Mouse (Mus musculus): ENCODE measurements around the gene Bcas3. TPM values are rescaled to one million over a fixed set of nuclear protein-coding genes. Genes with fewer than 3 reads are reported as not detected.

Gene Bcas3
- polyA plus RNA-seq, 1 experiment from 2014 or later: 29.7 TPM

GRCm38 (mm10) chr11:85775492-85775891 is 422.5 kb downstream of the Bcas3 start:
- Histone ChIP-seq H3K9ac (ENCODE audit: low read depth, low read length) (no peak overlapping the region), H3K4me1 (ENCODE audit: control insufficient read depth, insufficient read depth, low read depth, low read length) (no peaks in the 10 kb centered on the region; the same call in 1 of the 2 replicates), H3K9me3 (ENCODE audit: control insufficient read depth, low read length) (no peaks in the 10 kb centered on the region), H3K27ac (ENCODE audit: low read depth, low read length) (peak overlapping the region; percentile 53), H3K36me3 (ENCODE audit: control insufficient read depth, insufficient read depth, low read length) (no peaks in the 10 kb centered on the region), H3K27me3 (replicated peaks; ENCODE audit: control insufficient read depth, insufficient read depth, low read length) (peaks cover 2% of the 10 kb centered on the region; the same call in 1 of the 2 replicates), H3K4me2 (ENCODE audit: low read length) (no peak overlapping the region), H3K4me3 (ENCODE audit: low read length) (no peak overlapping the region)
- no peak for ATAC-seq
- WGBS: 54% methylated on average over 7 of the region's 7 CpGs

- no peaks in the 10 kb centered on the region; the same call in 1 of the 2 replicates for H3K4me1 ChIP-seq (ENCODE audit: control insufficient read depth, insufficient read depth, low read depth, low read length)
- no peak overlapping the region for H3K4me2 ChIP-seq (ENCODE audit: low read length)
- no peak overlapping the region for H3K4me3 ChIP-seq (ENCODE audit: low read length)
- no peak overlapping the region for H3K9ac ChIP-seq (ENCODE audit: low read depth, low read length)
- H3K36me3 ChIP-seq (ENCODE audit: control insufficient read depth, insufficient read depth, low read length): no peaks in the 10 kb centered on the region
- H3K27me3 ChIP-seq (replicated peaks; ENCODE audit: control insufficient read depth, insufficient read depth, low read length): no peaks in the 10 kb centered on the region
- no peaks in the 10 kb centered on the region for H3K9me3 ChIP-seq (ENCODE audit: control insufficient read depth, low read length)
- no peak overlapping the region for H3K27ac ChIP-seq (ENCODE audit: low read depth, low read length)
- no peak for ATAC-seq
- 73% methylated on average over 7 of the region's 7 CpGs for WGBS
Observed at GRCm38 (mm10) chr11:85776861-85777360, 423.9 kb downstream of the Bcas3 start.

- H3K9me3 ChIP-seq (ENCODE audit: control insufficient read depth, low read length): no peaks in the 10 kb centered on the region
- no peaks in the 10 kb centered on the region for H3K27me3 ChIP-seq (replicated peaks; ENCODE audit: control insufficient read depth, insufficient read depth, low read length)
- H3K4me1 ChIP-seq (ENCODE audit: control insufficient read depth, insufficient read depth, low read depth, low read length): no peaks in the 10 kb centered on the region; the same call in 1 of the 2 replicates
- no peak for ATAC-seq
- H3K9ac ChIP-seq (ENCODE audit: low read depth, low read length): no peak overlapping the region
- H3K4me2 ChIP-seq (ENCODE audit: low read length): no peak overlapping the region
- H3K27ac ChIP-seq (ENCODE audit: low read depth, low read length): no peak overlapping the region
- H3K36me3 ChIP-seq (ENCODE audit: control insufficient read depth, insufficient read depth, low read length): no peaks in the 10 kb centered on the region
- WGBS: 93% methylated on average over 2 of the region's 2 CpGs
- no peak overlapping the region for H3K4me3 ChIP-seq (ENCODE audit: low read length)
Observed at GRCm38 (mm10) chr11:85777950-85778349, 425.0 kb downstream of the Bcas3 start.

GRCm38 (mm10) chr11:85780303-85780702 is 427.3 kb downstream of the Bcas3 start:
- Histone ChIP-seq H3K4me3 (ENCODE audit: low read length) (no peak overlapping the region), H3K27ac (ENCODE audit: low read depth, low read length) (no peak overlapping the region), H3K4me2 (ENCODE audit: low read length) (no peak overlapping the region), H3K9me3 (ENCODE audit: control insufficient read depth, low read length) (no peaks in the 10 kb centered on the region), H3K4me1 (ENCODE audit: control insufficient read depth, insufficient read depth, low read depth, low read length) (no peaks in the 10 kb centered on the region; the same call in 1 of the 2 replicates), H3K36me3 (ENCODE audit: control insufficient read depth, insufficient read depth, low read length) (no peaks in the 10 kb centered on the region), H3K27me3 (replicated peaks; ENCODE audit: control insufficient read depth, insufficient read depth, low read length) (no peaks in the 10 kb centered on the region), H3K9ac (ENCODE audit: low read depth, low read length) (no peak overlapping the region)
- WGBS: 75% methylated on average over 4 of the region's 4 CpGs
- no peak for ATAC-seq

GRCm38 (mm10) chr11:85786113-85786718 is 433.2 kb downstream of the Bcas3 start:
- no peaks in the 10 kb centered on the region for H3K36me3 ChIP-seq (ENCODE audit: control insufficient read depth, insufficient read depth, low read length)
- H3K9me3 ChIP-seq (ENCODE audit: control insufficient read depth, low read length): no peaks in the 10 kb centered on the region
- no peak overlapping the region for H3K9ac ChIP-seq (ENCODE audit: low read depth, low read length)
- WGBS: 74% methylated on average over 3 of the region's 3 CpGs
- no peak overlapping the region for H3K4me2 ChIP-seq (ENCODE audit: low read length)
- 0 out of 2 replicates have a peak, but pooled peaks have one; percentile 30 for ATAC-seq
- H3K4me3 ChIP-seq (ENCODE audit: low read length): no peak overlapping the region
- no peaks in the 10 kb centered on the region for H3K27me3 ChIP-seq (replicated peaks; ENCODE audit: control insufficient read depth, insufficient read depth, low read length)
- no peak overlapping the region for H3K27ac ChIP-seq (ENCODE audit: low read depth, low read length)
- H3K4me1 ChIP-seq (ENCODE audit: control insufficient read depth, insufficient read depth, low read depth, low read length): no peaks in the 10 kb centered on the region

GRCm38 (mm10) chr11:85789750-85790149 is 436.8 kb downstream of the Bcas3 start:
- no peak overlapping the region for H3K4me2 ChIP-seq (ENCODE audit: low read length)
- H3K27ac ChIP-seq (ENCODE audit: low read depth, low read length): no peak overlapping the region
- H3K4me1 ChIP-seq (ENCODE audit: control insufficient read depth, insufficient read depth, low read depth, low read length): no peaks in the 10 kb centered on the region
- no peaks in the 10 kb centered on the region for H3K27me3 ChIP-seq (replicated peaks; ENCODE audit: control insufficient read depth, insufficient read depth, low read length)
- no peak for ATAC-seq
- no peak overlapping the region for H3K9ac ChIP-seq (ENCODE audit: low read depth, low read length)
- no peaks in the 10 kb centered on the region for H3K9me3 ChIP-seq (ENCODE audit: control insufficient read depth, low read length)
- 93% methylated on average over 7 of the region's 7 CpGs for WGBS
- H3K36me3 ChIP-seq (ENCODE audit: control insufficient read depth, insufficient read depth, low read length): no peaks in the 10 kb centered on the region
- no peak overlapping the region for H3K4me3 ChIP-seq (ENCODE audit: low read length)

- Histone ChIP-seq H3K9me3 (ENCODE audit: control insufficient read depth, low read length) (no peaks in the 10 kb centered on the region), H3K9ac (ENCODE audit: low read depth, low read length) (no peak overlapping the region), H3K4me3 (ENCODE audit: low read length) (no peak overlapping the region), H3K36me3 (ENCODE audit: control insufficient read depth, insufficient read depth, low read length) (no peaks in the 10 kb centered on the region), H3K4me2 (ENCODE audit: low read length) (no peak overlapping the region), H3K27ac (ENCODE audit: low read depth, low read length) (no peak overlapping the region), H3K4me1 (ENCODE audit: control insufficient read depth, insufficient read depth, low read depth, low read length) (no peaks in the 10 kb centered on the region), H3K27me3 (replicated peaks; ENCODE audit: control insufficient read depth, insufficient read depth, low read length) (no peaks in the 10 kb centered on the region)
- WGBS: 84% methylated on average over 2 of the region's 2 CpGs
- no peak for ATAC-seq
Observed at GRCm38 (mm10) chr11:85790267-85790666, 437.3 kb downstream of the Bcas3 start.

GRCm38 (mm10) chr11:85791212-85791611 is 438.2 kb downstream of the Bcas3 start:
- Histone ChIP-seq H3K4me1 (ENCODE audit: control insufficient read depth, insufficient read depth, low read depth, low read length) (no peaks in the 10 kb centered on the region), H3K27ac (ENCODE audit: low read depth, low read length) (no peak overlapping the region), H3K27me3 (replicated peaks; ENCODE audit: control insufficient read depth, insufficient read depth, low read length) (no peaks in the 10 kb centered on the region), H3K9ac (ENCODE audit: low read depth, low read length) (no peak overlapping the region), H3K4me3 (ENCODE audit: low read length) (no peak overlapping the region), H3K4me2 (ENCODE audit: low read length) (no peak overlapping the region), H3K9me3 (ENCODE audit: control insufficient read depth, low read length) (no peaks in the 10 kb centered on the region), H3K36me3 (ENCODE audit: control insufficient read depth, insufficient read depth, low read length) (no peaks in the 10 kb centered on the region)
- 75% methylated on average over 1 of the region's 1 CpGs for WGBS
- ATAC-seq: no peak

- no peak overlapping the region for H3K9ac ChIP-seq (ENCODE audit: low read depth, low read length)
- H3K27ac ChIP-seq (ENCODE audit: low read depth, low read length): no peak overlapping the region
- no peak overlapping the region for H3K4me2 ChIP-seq (ENCODE audit: low read length)
- no peaks in the 10 kb centered on the region for H3K27me3 ChIP-seq (replicated peaks; ENCODE audit: control insufficient read depth, insufficient read depth, low read length)
- 75% methylated on average over 12 of the region's 12 CpGs for WGBS
- no peak overlapping the region for H3K4me3 ChIP-seq (ENCODE audit: low read length)
- H3K36me3 ChIP-seq (ENCODE audit: control insufficient read depth, insufficient read depth, low read length): no peaks in the 10 kb centered on the region
- no peaks in the 10 kb centered on the region for H3K9me3 ChIP-seq (ENCODE audit: control insufficient read depth, low read length)
- no peaks in the 10 kb centered on the region for H3K4me1 ChIP-seq (ENCODE audit: control insufficient read depth, insufficient read depth, low read depth, low read length)
- ATAC-seq: no peak
Observed at GRCm38 (mm10) chr11:85792534-85793215, 439.7 kb downstream of the Bcas3 start.
